Mouse (Mus musculus) heart, postnatal 10 days (tissue): ENCODE results near the gene Tdrd7. TPM values are rescaled to one million over a fixed set of nuclear protein-coding genes. Genes with fewer than 3 reads are reported as not detected.

ENCODE experiments used
- DNase-seq, 2 experiments: peaks; one replicate each; pipeline ENCODE4 v3.0.0; 2021
- intact Hi-C: fragments of 180-260 bp; cut with DNase I; formaldehyde crosslinking; loops from one replicate; pipeline ENCODE4 v1.15.1; 2025
- total RNA-seq, 2 experiments: library from RNA; stranded (reverse); gene quantifications; 2 replicates each; pipeline ENCODE4 v1.2.3; 2021

The Tdrd7 gene
- 10 to 100 TPM; 16.9 to 18.5 TPM for total RNA-seq

- intact Hi-C loops: no loop called here
- peak in 1 of 2 experiments; percentile 37 for DNase-seq
Measured at GRCm38 (mm10) chr4:45964771-45965439, at the start of gene Tdrd7. Gene Tdrd7 (plus strand): TSS chr4:45965334.

DNA sequence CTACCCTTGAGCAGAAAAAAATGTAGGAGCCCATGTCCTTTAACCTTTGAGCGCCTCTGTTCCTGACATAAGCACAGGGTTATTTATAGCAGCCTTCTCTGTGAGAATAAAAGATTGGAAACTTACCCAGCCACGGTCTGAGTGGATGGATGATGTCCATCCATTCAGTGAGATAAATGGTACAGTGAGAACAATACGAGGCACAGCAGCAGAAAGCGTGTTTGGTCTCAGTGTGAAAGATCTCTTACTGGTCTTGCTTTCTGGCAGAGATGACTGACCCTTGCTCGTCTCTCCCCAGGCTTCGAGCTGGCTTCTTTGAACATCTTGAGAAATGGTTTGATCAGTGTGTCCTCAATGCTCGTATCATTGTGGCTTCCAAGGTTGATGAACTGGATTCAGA lies 48.0 kb upstream of the Tdrd7 start:
- intact Hi-C loops: no loop called here
- DNase-seq: peak; percentile 5 to 10

- intact Hi-C loops: no loop called here
Measured at GRCm38 (mm10) chr4:45921663-45922435, 43.3 kb upstream of the Tdrd7 start.

GRCm38 (mm10) chr4:45924011-45924410 lies 41.1 kb upstream of the Tdrd7 start:
- no peak for DNase-seq
- intact Hi-C loops: no loop called here

More at GRCm38 (mm10) chr4:45921663-45922435, 43.3 kb upstream of the Tdrd7 start:
- no peak for DNase-seq

DNA sequence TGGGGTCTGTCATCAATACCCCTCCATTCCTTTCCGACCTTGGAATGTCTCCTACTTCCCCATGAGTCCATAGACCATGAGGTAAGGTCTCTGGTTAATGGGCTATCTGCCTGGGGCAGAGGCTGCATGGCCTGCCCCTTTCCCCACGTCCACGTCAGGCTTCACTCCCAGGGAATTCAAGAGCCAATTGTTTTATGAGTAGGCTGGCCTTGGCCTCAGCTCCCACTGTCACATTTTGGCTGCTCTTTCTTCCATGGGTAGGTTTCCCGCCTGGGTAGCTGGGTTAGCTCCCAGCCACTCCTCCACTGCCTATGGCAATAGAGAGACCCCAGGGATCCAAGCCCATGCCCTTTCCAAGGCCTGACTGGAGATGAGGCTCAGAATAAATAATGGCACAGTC lies 36.6 kb upstream of the Tdrd7 start:
- intact Hi-C loops: no loop called here
- DNase-seq: no peak

DNA sequence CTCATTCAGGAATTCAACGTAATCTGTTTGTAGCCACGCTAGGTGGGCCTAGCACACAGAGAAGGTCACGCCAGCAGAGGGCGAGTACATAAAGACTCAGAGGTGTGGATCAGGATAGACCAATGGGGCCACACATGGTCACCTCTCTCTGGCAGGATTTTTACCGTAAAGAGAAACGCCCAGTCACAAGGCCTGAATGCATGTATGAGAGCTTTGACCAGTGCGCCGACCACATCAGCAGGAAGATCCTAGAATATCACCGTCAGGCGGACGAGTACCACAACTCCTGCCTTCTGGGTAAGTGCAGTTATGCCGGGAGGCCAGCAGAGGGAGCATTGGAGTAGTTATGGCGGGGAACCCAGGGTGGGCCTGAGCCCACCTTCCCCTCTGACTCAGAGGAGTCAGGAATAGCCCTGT lies 23.5 kb upstream of the Tdrd7 start:
- intact Hi-C loops: loop anchor here (1.0 to 2.0 kb wide), 3 partner anchors 19 to 185 kb away; no protein-coding TSS in a partner anchor
- peak; percentile 56 to 83 for DNase-seq

GRCm38 (mm10) chr4:45947729-45948128 lies 17.4 kb upstream of the Tdrd7 start:
- intact Hi-C loops: no loop called here

GRCm38 (mm10) chr4:45949109-45949848 lies 15.9 kb upstream of the Tdrd7 start:
- intact Hi-C loops: no loop called here
- no peak for DNase-seq

More at GRCm38 (mm10) chr4:45947729-45948128, 17.4 kb upstream of the Tdrd7 start:
- no peak for DNase-seq

- intact Hi-C loops: no loop called here
- DNase-seq: no peak
Measured at GRCm38 (mm10) chr4:45951830-45952229, 13.3 kb upstream of the Tdrd7 start.

DNA sequence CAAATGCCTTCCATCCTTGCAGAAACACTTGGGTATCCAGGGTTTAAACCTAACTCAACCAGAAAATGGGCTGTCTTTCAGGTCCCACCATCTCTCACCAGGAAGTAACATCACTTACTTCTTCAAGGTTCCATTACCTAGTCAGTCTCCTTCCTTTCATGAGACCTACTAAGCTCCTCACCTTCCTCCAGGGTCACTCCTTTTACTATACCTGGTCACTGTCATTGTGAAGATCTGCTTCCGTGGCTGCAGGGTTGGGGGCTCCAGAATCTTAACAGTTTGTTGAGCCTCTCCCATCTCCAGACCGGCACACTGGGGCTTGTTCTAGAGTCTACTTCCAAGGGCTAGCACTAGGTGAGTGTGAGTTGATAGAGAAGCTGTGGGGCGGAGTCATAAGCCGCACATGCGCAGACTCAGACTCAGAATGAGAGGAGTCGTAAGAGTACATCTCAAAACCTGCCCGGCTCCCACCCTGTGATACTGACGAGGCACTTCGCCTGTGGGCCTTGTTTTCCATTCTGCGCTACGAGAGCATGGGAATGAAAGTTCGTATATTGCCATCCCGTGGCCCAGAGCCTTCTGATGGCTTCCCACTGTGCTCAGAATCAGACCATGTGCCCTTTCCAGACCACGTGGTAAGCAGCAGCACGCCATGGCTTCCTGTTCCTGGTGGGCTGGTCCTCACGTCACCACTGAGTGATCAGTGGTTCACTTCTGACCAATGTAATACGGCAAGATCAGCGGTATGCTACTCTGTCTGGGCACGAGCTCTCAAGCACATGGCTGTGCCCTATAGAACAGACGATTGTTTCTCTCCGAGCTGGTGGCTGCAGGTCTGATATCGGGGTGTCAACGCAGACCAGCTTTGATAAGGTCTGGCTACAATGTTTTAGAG lies 11.9 kb upstream of the Tdrd7 start:
- intact Hi-C loops: no loop called here

DNA sequence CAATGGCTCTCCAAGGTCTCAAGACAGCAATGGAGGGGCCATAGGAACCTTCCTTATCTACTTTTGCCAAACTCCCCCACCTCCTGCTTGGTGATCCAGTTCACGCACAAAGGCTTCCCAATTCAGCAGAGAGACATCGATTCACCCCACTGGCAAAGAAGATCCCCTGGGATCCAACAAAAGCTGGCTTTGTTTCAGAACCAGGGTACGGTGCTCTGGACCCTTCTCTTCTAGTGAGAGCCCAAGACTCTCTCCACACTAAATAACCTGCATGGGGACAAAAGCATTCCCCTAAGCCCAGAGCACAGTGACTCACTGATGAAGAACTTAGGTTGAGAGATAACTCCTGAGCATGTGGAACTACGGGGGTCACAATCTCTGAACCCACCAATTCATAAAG lies 9.9 kb upstream of the Tdrd7 start:
- DNase-seq: no peak
- intact Hi-C loops: no loop called here

More for the DNA sequence above, 11.9 kb upstream of the Tdrd7 start:
- no peak for DNase-seq

DNA sequence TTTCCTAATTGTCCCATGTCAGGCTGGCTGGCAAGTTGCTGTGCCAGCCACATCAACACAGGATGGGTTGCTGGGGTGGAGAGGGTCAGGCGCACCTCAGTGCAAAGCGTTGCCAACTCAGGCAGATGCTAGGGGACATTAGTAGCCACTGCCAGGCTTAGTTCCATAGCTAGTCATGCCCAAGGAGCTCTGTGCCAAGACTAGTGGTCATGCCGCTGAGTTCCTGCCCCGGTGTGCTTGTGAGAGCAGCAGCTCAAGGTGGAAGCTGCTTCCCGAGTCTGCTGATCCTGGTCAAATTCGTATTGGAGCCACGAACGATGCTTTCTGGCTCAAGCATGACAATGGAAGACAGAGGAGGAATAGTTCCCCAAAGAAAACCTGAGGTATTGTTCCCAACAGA lies 9.0 kb upstream of the Tdrd7 start:
- no peak for DNase-seq
- intact Hi-C loops: no loop called here

GRCm38 (mm10) chr4:45956706-45957105 lies 8.4 kb upstream of the Tdrd7 start:
- intact Hi-C loops: no loop called here
- DNase-seq: no peak

DNA sequence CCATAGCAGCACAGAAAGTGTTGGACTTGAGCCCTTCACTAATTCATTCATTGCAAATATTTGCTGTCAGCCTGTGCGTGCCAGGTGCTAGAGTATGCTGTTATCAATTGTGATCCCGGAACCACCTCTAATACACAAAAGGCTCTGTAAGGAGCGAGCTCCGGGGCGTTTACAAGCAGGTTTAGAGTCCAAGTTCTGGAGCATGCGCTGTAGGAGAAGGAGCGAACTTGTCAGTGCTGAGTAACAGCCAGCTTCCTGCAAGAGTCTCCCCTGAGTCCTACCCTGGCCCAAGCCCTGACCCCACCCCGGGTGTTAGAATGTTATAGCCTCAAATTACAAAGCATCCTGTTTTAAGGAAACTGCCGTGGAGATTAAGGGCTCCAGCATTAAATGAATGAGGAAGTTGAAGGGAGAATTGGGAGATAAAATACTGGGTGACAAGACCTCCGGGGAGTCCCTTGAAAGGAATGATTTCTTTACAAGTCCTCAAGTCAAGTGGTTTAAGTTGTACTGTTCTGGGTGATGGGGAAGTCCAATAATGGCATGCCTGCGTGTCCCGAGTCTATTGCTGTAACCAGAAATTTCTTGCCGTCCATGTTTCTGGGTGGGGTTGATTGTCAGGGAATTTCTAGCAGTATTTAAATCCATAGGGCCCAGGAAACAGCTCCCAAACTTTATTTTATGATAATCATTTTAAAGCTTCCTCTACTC lies 758 bp downstream of the Tdrd7 start:
- intact Hi-C loops: no loop called here

DNA sequence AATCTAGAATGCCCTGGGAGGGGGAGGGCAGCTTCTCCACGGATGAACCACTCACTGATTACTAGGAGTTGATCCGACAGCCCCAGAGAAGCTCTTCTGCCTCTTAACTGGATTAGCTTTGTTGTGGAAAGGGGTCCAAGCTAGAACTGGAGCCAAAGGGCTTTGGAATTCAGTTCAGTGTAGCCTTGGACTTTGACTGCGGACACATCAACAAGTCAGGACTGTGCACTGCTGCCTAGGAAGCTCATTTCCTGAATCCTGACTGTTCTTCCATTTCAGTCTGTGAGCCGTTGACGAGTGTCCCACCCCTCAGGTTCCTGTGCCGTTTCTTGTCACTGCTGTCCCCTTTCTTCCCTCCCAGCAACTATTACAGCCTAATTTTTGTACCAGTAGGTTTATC lies 1.6 kb downstream of the Tdrd7 start:
- DNase-seq: peak in 1 of 2 experiments; percentile 23
- intact Hi-C loops: no loop called here

More for the DNA sequence above, 758 bp downstream of the Tdrd7 start:
- DNase-seq: peak; percentile 62 to 70

DNA sequence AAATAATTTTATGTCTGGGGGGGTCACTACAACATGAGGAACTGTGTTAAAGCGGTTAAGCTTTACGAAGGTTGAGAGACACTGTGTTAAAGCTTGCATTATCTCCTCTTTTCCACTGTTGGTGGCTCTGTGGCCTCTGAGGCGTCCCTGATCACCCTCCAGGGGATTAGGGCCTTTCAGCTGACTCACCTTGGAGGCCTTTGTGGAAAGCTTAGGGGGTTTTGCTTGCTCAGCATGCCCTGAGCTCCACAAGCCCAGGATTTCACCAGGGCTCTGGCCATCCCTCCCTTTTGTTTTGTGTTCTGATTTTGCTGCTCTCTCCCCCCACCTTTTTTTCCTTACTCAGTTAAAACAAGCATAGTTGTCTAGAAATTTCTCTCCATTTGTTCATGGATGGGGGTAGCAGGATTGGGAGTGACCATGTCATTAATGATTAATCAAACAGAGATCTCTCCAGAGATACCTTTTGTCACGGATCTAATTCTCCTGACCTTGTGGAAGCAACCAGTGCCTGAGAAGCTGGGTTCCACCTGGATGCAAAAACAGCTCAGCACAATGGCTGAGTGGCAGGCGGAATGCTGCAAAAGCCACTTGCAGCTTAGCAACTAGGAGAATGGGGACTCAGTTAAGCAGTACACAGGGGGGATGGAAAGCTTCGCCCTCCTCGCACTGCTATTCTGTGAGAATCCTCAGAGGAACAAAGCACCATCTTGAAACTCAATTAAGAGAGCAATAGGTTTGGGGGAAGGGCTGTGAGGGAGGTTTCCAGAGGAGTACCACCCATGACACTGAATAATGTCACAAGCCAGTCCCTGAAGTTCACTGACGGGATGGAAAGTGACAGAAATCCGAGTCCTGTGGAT lies 2.6 kb downstream of the Tdrd7 start:
- no peak for DNase-seq
- intact Hi-C loops: no loop called here

- DNase-seq: no peak
- intact Hi-C loops: no loop called here
Measured at GRCm38 (mm10) chr4:45969051-45969450, 3.9 kb downstream of the Tdrd7 start.

GRCm38 (mm10) chr4:45970048-45970560 lies 5.0 kb downstream of the Tdrd7 start:
- DNase-seq: no peak
- intact Hi-C loops: loop anchor here (5.0 kb wide), 1 partner anchor 57 kb away; no protein-coding TSS in a partner anchor
